Mouse (Mus musculus): ENCODE data around the gene Cand1.

DNA sequence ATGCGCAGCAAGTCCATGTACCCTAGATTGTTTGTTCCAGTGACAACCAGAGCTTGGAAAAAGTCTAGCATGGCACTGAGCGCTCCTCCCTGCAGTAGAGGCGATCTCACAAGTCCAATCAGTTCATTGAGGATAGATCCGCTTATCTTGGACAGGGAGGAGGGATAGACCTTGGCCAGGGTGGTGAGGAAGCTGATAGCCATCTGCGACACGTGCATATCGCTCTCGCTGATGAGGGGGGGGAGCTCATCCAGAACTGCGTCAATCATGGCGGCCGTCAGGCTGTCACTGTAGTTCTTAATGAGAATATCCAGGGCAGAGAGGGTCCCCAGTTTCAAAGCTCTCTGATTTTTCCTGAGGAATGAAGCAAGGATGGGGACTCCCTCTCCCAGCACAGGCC is 28.6 kb downstream of the Cand1 start:
- TF ChIP-seq CTCF (conservative IDR thresholded peaks at IDR 0.05; ENCODE audit: low read length) (no peak), NANOG (IDR thresholded peaks at IDR 0.05; ENCODE audit: borderline replicate concordance, low read length) (no peak)

Data from E14TG2a.4 (cell line).